Mouse (Mus musculus) liver, postnatal 0 days (tissue): ENCODE results near the gene Lalba.

Experiments
- CTCF ChIP-seq: sonication (generic); IDR thresholded peaks from 2 replicates; pipeline ENCODE4 v1.5.1; 2016; ENCODE audit warnings: antibody characterized with exemption, low read depth
- EP300 ChIP-seq: IDR thresholded peaks from 2 replicates; pipeline ENCODE4 v1.6.1; 2016; ENCODE audit warnings: antibody characterized with exemption, low read depth, mild to moderate bottlenecking

DNA sequence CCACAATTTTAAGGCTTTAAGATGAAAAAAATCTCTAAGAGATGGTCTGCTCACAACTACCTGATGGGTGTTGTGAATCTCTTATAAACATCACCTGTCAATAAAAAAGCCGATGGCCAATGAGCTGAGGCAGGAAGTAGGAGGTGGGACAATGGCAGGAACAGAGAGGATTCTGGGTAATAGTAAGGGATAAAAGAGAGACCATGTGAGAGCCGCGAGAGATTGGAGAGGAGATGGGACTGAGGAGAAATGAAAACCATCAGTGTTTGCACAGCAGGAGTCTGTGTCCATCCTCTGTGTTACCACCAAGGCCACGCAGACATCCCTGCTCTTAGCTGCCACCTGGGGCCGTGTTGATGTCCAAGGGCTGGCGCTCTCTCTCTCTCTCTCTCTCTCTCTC, 24.8 kb upstream of the Lalba start:
- no peak for TF ChIP-seq CTCF
- no peak for TF ChIP-seq EP300
